Mouse (Mus musculus) urinary bladder, postnatal 4 days (tissue): ENCODE results near the gene Mup13.
"Not testable (repeated sequence)": the region's sequence is repeated elsewhere in the genome, so short reads cannot be mapped to it uniquely, and the experiment has no call there.

Source experiments
- DNase-seq, 2 experiments: peaks; one replicate each; pipeline ENCODE4 v3.0.0; 2021 to 2022; ENCODE audit warnings: low spot score in 2 of 2

Gene Mup13

DNA sequence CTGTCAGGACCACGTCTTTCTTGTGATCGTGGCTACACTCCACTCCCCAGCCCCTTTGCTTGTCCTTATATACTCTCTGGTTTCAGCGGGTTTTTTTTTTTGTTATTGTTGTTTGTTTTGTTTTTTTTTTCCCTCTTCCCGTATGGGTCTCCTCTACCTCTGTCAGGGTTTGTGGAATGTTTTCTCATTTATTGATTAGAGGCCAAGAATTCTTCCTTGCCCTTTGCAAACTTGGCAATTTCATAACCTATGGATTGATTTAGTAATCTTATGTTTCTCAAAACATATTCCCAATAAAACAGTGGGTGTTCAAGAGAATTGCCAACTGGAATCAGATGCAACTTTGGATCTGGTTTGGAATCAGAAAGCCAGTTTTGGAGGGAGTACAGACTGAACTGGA is at the start of gene Mup13:
Gene Mup13, minus strand, starts transcription at position 101 of the 400 bp plus-strand sequence.
- DNase-seq: not testable (repeated sequence)
